Mouse (Mus musculus) embryonic facial prominence, embryonic 15.5 days (tissue): ENCODE measurements around the gene Nupl1. TPM values are rescaled to one million over a fixed set of nuclear protein-coding genes. Genes with fewer than 3 reads are reported as not detected.

Experiments used
- ATAC-seq: fragments of 200-750 bp; cut with Nextera tagmentation; 2 replicates; pipeline ENCODE4 v1.8.0; 2017; ENCODE audit warnings: low read depth, moderate TSS enrichment; ENCODE audit not compliant: insufficient number of reproducible peaks, low FRiP score, low TSS enrichment
- H3K27ac ChIP-seq: fragments of 300-500 bp; sonication (generic); replicated peaks from 2 replicates; pipeline ENCODE4 v1.5.1; 2015; ENCODE audit warnings: mild to moderate bottlenecking, inconsistent platforms
- H3K27me3 ChIP-seq: fragments of 300-500 bp; sonication (generic); 2 replicates; pipeline ENCODE4 v1.6.1; 2015; ENCODE audit warnings: inconsistent platforms
- H3K36me3 ChIP-seq: fragments of 300-500 bp; sonication (generic); 2 replicates; pipeline ENCODE4 v1.6.1; 2015; ENCODE audit warnings: mild to moderate bottlenecking, inconsistent platforms
- H3K4me1 ChIP-seq: fragments of 300-500 bp; sonication (generic); 2 replicates; pipeline ENCODE4 v1.6.1; 2015; ENCODE audit warnings: inconsistent platforms
- H3K4me2 ChIP-seq: fragments of 300-500 bp; sonication (generic); replicated peaks from 2 replicates; pipeline ENCODE4 v1.6.1; 2015; ENCODE audit warnings: mild to moderate bottlenecking, inconsistent platforms
- H3K4me3 ChIP-seq: fragments of 300-500 bp; sonication (generic); replicated peaks from 2 replicates; pipeline ENCODE4 v1.5.1; 2015; ENCODE audit warnings: mild to moderate bottlenecking, inconsistent platforms
- H3K9ac ChIP-seq: fragments of 300-500 bp; sonication (generic); 2 replicates; pipeline ENCODE4 v1.6.1; 2015; ENCODE audit warnings: inconsistent platforms
- H3K9me3 ChIP-seq: fragments of 300-500 bp; sonication (generic); replicated peaks from 2 replicates; pipeline ENCODE4 v1.6.1; 2016; ENCODE audit warnings: inconsistent platforms
- WGBS: fragments of 180-500 bp; shearing (Covaris S2); methylation state at CpG from one replicate; pipeline ENCODE4 v1.1.7; 2015; 5-methylcytosine and 5-hydroxymethylcytosine counted together
- microRNA counts: library from miRNA; unstranded; fragments of <30 nt; microRNA quantifications from one replicate; lab custom pipeline; 2016
- microRNA-seq: library from miRNA; unstranded; fragments of <30 nt; microRNA quantifications from one replicate; pipeline ENCODE4, GENCODE M21; 2016; ENCODE audit warnings: borderline number of aligned reads
- polyA plus RNA-seq: library from polyadenylated mRNA; unstranded; fragments of >200 nt; fragmentation: Nextera tagmentation; extraction: Ambion mirVana; gene quantifications from 2 replicates; pipeline ENCODE4 v1.2.1, GENCODE M21; 2015

The Nupl1 gene
- polyA plus RNA-seq, 1 experiment from 2014 or later = not detected

GRCm38 (mm10) chr14:60143234-60143633 is 108.0 kb downstream of the Nupl1 start:
- no peak overlapping the region for H3K9ac ChIP-seq
- no peaks in the 10 kb centered on the region for H3K27me3 ChIP-seq
- H3K27ac ChIP-seq = no peak overlapping the region
- H3K4me1 ChIP-seq = no peaks in the 10 kb centered on the region
- WGBS = 65% methylated on average over 10 of the region's 10 CpGs
- no peak overlapping the region for H3K4me2 ChIP-seq
- no peaks in the 10 kb centered on the region for H3K9me3 ChIP-seq
- no peak for ATAC-seq
- H3K4me3 ChIP-seq = no peak overlapping the region
- H3K36me3 ChIP-seq = no peaks in the 10 kb centered on the region

GRCm38 (mm10) chr14:60138339-60138738 is 112.9 kb downstream of the Nupl1 start:
- Histone ChIP-seq H3K36me3 (no peaks in the 10 kb centered on the region), H3K27ac (no peak overlapping the region), H3K4me1 (no peaks in the 10 kb centered on the region), H3K4me3 (no peak overlapping the region), H3K9ac (no peak overlapping the region), H3K9me3 (no peaks in the 10 kb centered on the region), H3K27me3 (no peaks in the 10 kb centered on the region), H3K4me2 (no peak overlapping the region)
- no peak for ATAC-seq
- WGBS = 86% methylated on average over 4 of the region's 4 CpGs

- no peak overlapping the region for H3K27ac ChIP-seq
- no peak overlapping the region for H3K4me2 ChIP-seq
- no peak overlapping the region for H3K4me3 ChIP-seq
- no peaks in the 10 kb centered on the region for H3K9me3 ChIP-seq
- WGBS = 72% methylated on average over 6 of the region's 6 CpGs
- H3K4me1 ChIP-seq = no peaks in the 10 kb centered on the region
- H3K27me3 ChIP-seq = no peaks in the 10 kb centered on the region
- no peak overlapping the region for H3K9ac ChIP-seq
- no peaks in the 10 kb centered on the region for H3K36me3 ChIP-seq
- ATAC-seq = no peak
Observed at GRCm38 (mm10) chr14:60137812-60138211, 113.4 kb downstream of the Nupl1 start.

- Histone ChIP-seq H3K4me2 (no peak overlapping the region), H3K9ac (no peak overlapping the region), H3K4me1 (no peaks in the 10 kb centered on the region), H3K36me3 (no peaks in the 10 kb centered on the region), H3K9me3 (no peaks in the 10 kb centered on the region), H3K27me3 (no peaks in the 10 kb centered on the region), H3K27ac (no peak overlapping the region), H3K4me3 (no peak overlapping the region)
- 79% methylated on average over 4 of the region's 4 CpGs for WGBS
- ATAC-seq = no peak
Observed at GRCm38 (mm10) chr14:60135801-60136200, 115.4 kb downstream of the Nupl1 start.

- WGBS = 84% methylated on average over 9 of the region's 9 CpGs
- no peaks in the 10 kb centered on the region for H3K4me1 ChIP-seq
Observed at GRCm38 (mm10) chr14:60134720-60135119, 116.5 kb downstream of the Nupl1 start.

More at GRCm38 (mm10) chr14:60134720-60135119, 116.5 kb downstream of the Nupl1 start:
- H3K4me2 ChIP-seq = no peak overlapping the region
- H3K27ac ChIP-seq = no peak overlapping the region
- H3K9ac ChIP-seq = no peak overlapping the region
- ATAC-seq = no peak
- H3K36me3 ChIP-seq = no peaks in the 10 kb centered on the region
- H3K4me3 ChIP-seq = no peak overlapping the region
- H3K9me3 ChIP-seq = no peaks in the 10 kb centered on the region
- H3K27me3 ChIP-seq = no peaks in the 10 kb centered on the region

MicroRNAs encoded within 50 kb of the gene (microRNA counts, 519-probe panel; counts per million panel counts)
- microRNA mmu-miR-719 (lab: Ali Mortazavi, UCI) = not detected

Small RNA genes lying within 50 kb of the gene (microRNA-seq; reads per million reads assigned to microRNA genes)
- gene Mir719 = not detected

Other genes with a start within 250 kb of the Nupl1 start
- 2.1 and 3.2 TPM in 2 replicates for gene Atp8a2, start 54.3 kb downstream of the Nupl1 start, polyA plus RNA-seq
- gene Gm49336, start 76 bp upstream of the Nupl1 start, polyA plus RNA-seq = 43.7 and 44.7 TPM in 2 replicates
- gene Mtmr6, start 13.8 kb upstream of the Nupl1 start, polyA plus RNA-seq = 38.9 and 40.3 TPM in 2 replicates
- gene Amer2, start 121.8 kb upstream of the Nupl1 start, polyA plus RNA-seq = 2.8 and 3.5 TPM in 2 replicates